Mouse (Mus musculus) MEL (cell line): ENCODE data around the gene Tnc. TPM values are rescaled to one million over a fixed set of nuclear protein-coding genes. Genes with fewer than 3 reads are reported as not detected.

Experiments
- DNase-seq: peaks from one replicate; pipeline ENCODE4 v3.0.0; 2011; ENCODE audit warnings: low read depth, low spot score
- H3K27ac ChIP-seq: 2 replicates; pipeline ENCODE4 v1.5.1; 2012; ENCODE audit warnings: low read depth, mild to moderate bottlenecking, control low read depth, low read length, moderate library complexity; ENCODE audit not compliant: control insufficient read depth
- H3K27me3 ChIP-seq, 2 experiments: fragments of 150-350 bp in 1 of 2; sonication (generic) in 1 of 2; 2 replicates each; pipeline ENCODE4 v1.6.1; 2012; ENCODE audit warnings: low read length in 2 of 2, mild to moderate bottlenecking in 2 of 2, improper control_type of control experiment in 1 of 2, moderate library complexity in 1 of 2; ENCODE audit not compliant: insufficient read depth in 2 of 2, control insufficient read depth in 1 of 2
- H3K36me3 ChIP-seq, 2 experiments: 2 replicates each; pipeline ENCODE4 v1.6.1; 2012 to 2014; ENCODE audit warnings: low read length in 2 of 2, improper control_type of control experiment in 1 of 2, inconsistent platforms in 1 of 2, mild to moderate bottlenecking in 1 of 2; ENCODE audit not compliant: insufficient read depth in 2 of 2, control insufficient read depth in 1 of 2
- H3K4me1 ChIP-seq, 2 experiments: fragments of 150-350 bp in 1 of 2; sonication (generic) in 1 of 2; 2 replicates each; pipeline ENCODE4 v1.6.1; 2012; ENCODE audit warnings: low read length in 2 of 2, improper control_type of control experiment in 1 of 2, mild to moderate bottlenecking in 1 of 2; ENCODE audit not compliant: insufficient read depth in 2 of 2, control insufficient read depth in 1 of 2
- H3K4me3 ChIP-seq, 2 experiments: fragments of 150-350 bp in 1 of 2; sonication (generic) in 1 of 2; 2 replicates each; pipeline ENCODE4 v1.5.1; 2012; ENCODE audit warnings: low read depth in 2 of 2, low read length in 2 of 2, mild to moderate bottlenecking in 2 of 2, moderate library complexity in 2 of 2, control low read depth in 1 of 2, improper control_type of control experiment in 1 of 2; ENCODE audit not compliant: control insufficient read depth in 1 of 2, insufficient read depth in 1 of 2
- H3K79me2 ChIP-seq: 2 replicates; pipeline ENCODE4 v1.6.1; 2012; ENCODE audit warnings: mild to moderate bottlenecking, low read length, moderate library complexity; ENCODE audit not compliant: control insufficient read depth, poor library complexity, insufficient read depth
- H3K9ac ChIP-seq: 2 replicates; pipeline ENCODE4 v1.6.1; 2012; ENCODE audit warnings: low read depth, mild to moderate bottlenecking, control low read depth, low read length, moderate library complexity; ENCODE audit not compliant: control insufficient read depth, poor library complexity, severe bottlenecking
- H3K9me3 ChIP-seq: fragments of 150-350 bp; sonication (generic); replicated peaks from 2 replicates; pipeline ENCODE4 v1.6.1; 2012; ENCODE audit warnings: mild to moderate bottlenecking, low read length, improper control_type of control experiment, moderate library complexity; ENCODE audit not compliant: insufficient read depth
- CHD2 ChIP-seq: IDR thresholded peaks from 2 replicates; pipeline ENCODE4 v1.6.1; 2011; ENCODE audit warnings: low read length, improper control_type of control experiment
- ELF1 ChIP-seq: IDR thresholded peaks from 2 replicates; pipeline ENCODE4 v1.6.1; 2014; ENCODE audit warnings: low read depth, mild to moderate bottlenecking, inconsistent platforms, low read length, improper control_type of control experiment, moderate library complexity
- GATA1 ChIP-seq: IDR thresholded peaks from 2 replicates; pipeline ENCODE4 v1.6.1; 2011; ENCODE audit warnings: low read depth, low read length, improper control_type of control experiment
- HCFC1 ChIP-seq: IDR thresholded peaks from 2 replicates; pipeline ENCODE4 v1.6.1; 2012; ENCODE audit warnings: low read depth, mild to moderate bottlenecking, inconsistent platforms, low read length, improper control_type of control experiment, moderate library complexity
- KAT2A ChIP-seq: conservative IDR thresholded peaks from 2 replicates; pipeline ENCODE4 v1.6.1; 2012; ENCODE audit warnings: low read depth, low read length, improper control_type of control experiment, inconsistent platforms
- MEF2A ChIP-seq: IDR thresholded peaks from 2 replicates; pipeline ENCODE4 v1.6.1; 2014; ENCODE audit warnings: low read depth, mild to moderate bottlenecking, inconsistent platforms, low read length, improper control_type of control experiment; ENCODE audit not compliant: poor library complexity, insufficient replicate concordance, severe bottlenecking; ENCODE audit errors: extremely low read depth
- MXI1 ChIP-seq: IDR thresholded peaks from 2 replicates; pipeline ENCODE4 v1.6.1; 2011; ENCODE audit warnings: mild to moderate bottlenecking, low read depth, low read length, improper control_type of control experiment
- MYB ChIP-seq: IDR thresholded peaks from 2 replicates; pipeline ENCODE4 v1.6.1; 2011; ENCODE audit warnings: mild to moderate bottlenecking, low read depth, low read length, improper control_type of control experiment
- MYC ChIP-seq: IDR thresholded peaks from 2 replicates; pipeline ENCODE4 v1.6.1; 2011; ENCODE audit warnings: low read depth, mild to moderate bottlenecking, low read length, improper control_type of control experiment, moderate library complexity
- NELFE ChIP-seq: IDR thresholded peaks from 2 replicates; pipeline ENCODE4 v1.6.1; 2011; ENCODE audit warnings: low read depth, low read length, improper control_type of control experiment
- POLR2AphosphoS2 ChIP-seq: IDR thresholded peaks from 2 replicates; pipeline ENCODE4 v1.6.1; 2011; ENCODE audit warnings: low read length, improper control_type of control experiment
- RAD21 ChIP-seq: IDR thresholded peaks from 2 replicates; pipeline ENCODE4 v1.6.1; 2011; ENCODE audit warnings: mild to moderate bottlenecking, low read depth, low read length, improper control_type of control experiment
- TAL1 ChIP-seq: IDR thresholded peaks from 2 replicates; pipeline ENCODE4 v1.6.1; 2012; ENCODE audit warnings: mild to moderate bottlenecking, inconsistent platforms, low read length, moderate library complexity, mixed read lengths
- TBP ChIP-seq: IDR thresholded peaks from 2 replicates; pipeline ENCODE4 v1.8.0; 2011; ENCODE audit warnings: low read depth, low read length, improper control_type of control experiment
- TCF12 ChIP-seq: IDR thresholded peaks from 2 replicates; pipeline ENCODE4 v1.6.1; 2014; ENCODE audit warnings: low read depth, mild to moderate bottlenecking, inconsistent platforms, low read length, improper control_type of control experiment, moderate library complexity
- ZKSCAN1 ChIP-seq: IDR thresholded peaks from 2 replicates; pipeline ENCODE4 v1.6.1; 2012; ENCODE audit warnings: low read depth, mild to moderate bottlenecking, inconsistent platforms, low read length, improper control_type of control experiment, moderate library complexity
- polyA plus RNA-seq, 2 experiments: library from polyadenylated mRNA; stranded (reverse) in 1 of 2; unstranded in 1 of 2; fragments of >175 nt in 1 of 2; fragments of >200 nt in 1 of 2; gene quantifications; 2 replicates each; pipeline versions ENCODE4 v1.2.1 to v1.2.4; 2012; ENCODE audit warnings: low replicate concordance in 2 of 2, low read depth in 1 of 2; ENCODE audit not compliant: insufficient read length in 2 of 2, insufficient read depth in 1 of 2, missing spikeins in 1 of 2
- total RNA-seq: library from RNA; depleted of rRNA; stranded (reverse); fragments of 300-350 nt; gene quantifications from 2 replicates; pipeline ENCODE4 v1.2.3, GENCODE M21; 2012

The Tnc gene
- total and polyA plus RNA-seq, 3 experiments = not detected

- H3K36me3 ChIP-seq = no peaks in the 10 kb centered on the region
- no peaks in the 10 kb centered on the region for H3K9me3 ChIP-seq
- no peak overlapping the region for H3K9ac ChIP-seq
- no peak overlapping the region for H3K4me3 ChIP-seq
- no peak for DNase-seq
- H3K27ac ChIP-seq = no peak overlapping the region
- TF ChIP-seq GATA1 = no peak
- no peaks in the 10 kb centered on the region for H3K27me3 ChIP-seq
- no peaks in the 10 kb centered on the region for H3K4me1 ChIP-seq
- no peaks in the 10 kb centered on the region for H3K79me2 ChIP-seq
Observed at GRCm38 (mm10) chr4:64024041-64024779, 22.6 kb downstream of the Tnc start.

- H3K27me3 ChIP-seq = no peaks in the 10 kb centered on the region
- no peaks in the 10 kb centered on the region for H3K36me3 ChIP-seq
- TF ChIP-seq ZKSCAN1 = no peak
- no peak overlapping the region for H3K4me3 ChIP-seq
- H3K4me1 ChIP-seq = no peaks in the 10 kb centered on the region
- H3K9ac ChIP-seq = no peak overlapping the region
- no peak overlapping the region for H3K27ac ChIP-seq
- no peaks in the 10 kb centered on the region for H3K79me2 ChIP-seq
- no peak for DNase-seq
- H3K9me3 ChIP-seq = no peaks in the 10 kb centered on the region
Observed at GRCm38 (mm10) chr4:64020930-64021589, 25.8 kb downstream of the Tnc start.

DNA sequence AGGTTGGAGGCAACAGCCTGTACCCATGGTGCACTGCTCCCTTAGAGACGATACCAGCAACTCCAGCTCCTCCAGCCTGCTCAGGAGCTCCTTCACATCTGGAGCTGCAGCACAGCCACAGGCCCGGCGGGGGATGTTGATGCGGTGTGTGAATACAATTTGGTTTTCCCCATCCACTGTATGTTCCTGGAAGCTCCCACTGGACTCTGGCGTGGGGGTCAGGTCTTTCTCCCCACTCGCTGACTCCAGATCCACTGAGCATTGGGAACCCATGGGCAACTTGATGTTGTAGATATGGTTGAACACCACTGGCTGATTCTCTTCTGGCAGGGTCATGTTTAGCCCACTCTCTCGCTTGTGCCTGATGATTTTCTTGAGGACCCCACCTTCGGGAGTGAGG is 26.7 kb downstream of the Tnc start:
- H3K79me2 ChIP-seq = no peaks in the 10 kb centered on the region
- TF ChIP-seq ELF1 (no peak), MEF2A (no peak), POLR2AphosphoS2 (no peak), RAD21 (no peak), TAL1 (no peak), TCF12 (no peak), TBP (no peak), MYB (no peak), NELFE (no peak), CHD2 (no peak), KAT2A (no peak), MYC (no peak), HCFC1 (no peak), MXI1 (no peak)
- TF ChIP-seq, all 39 proteins: peak for 0
- no peak for DNase-seq
- Histone ChIP-seq H3K27ac (no peak overlapping the region), H3K36me3 (no peaks in the 10 kb centered on the region), H3K9me3 (no peaks in the 10 kb centered on the region), H3K4me3 (no peak overlapping the region), H3K4me1 (no peaks in the 10 kb centered on the region), H3K27me3 (no peaks in the 10 kb centered on the region), H3K9ac (no peak overlapping the region)
